Mouse (Mus musculus) cortical plate, adult 2 months (tissue): Measurements from ENCODE around the gene Ranbp3.

Source experiments
- CTCF ChIP-seq: fragments of 200-500 bp; IDR thresholded peaks from 2 replicates; pipeline ENCODE4 v1.5.1; 2011; ENCODE audit warnings: mild to moderate bottlenecking, control low read depth, low read length; ENCODE audit not compliant: insufficient read depth; ENCODE audit errors: extremely low read depth
- POLR2A ChIP-seq: fragments of 200-500 bp; IDR thresholded peaks from 2 replicates; pipeline ENCODE4 v1.6.1; 2011; ENCODE audit warnings: mild to moderate bottlenecking, low read length, control low read depth; ENCODE audit not compliant: insufficient read depth; ENCODE audit errors: extremely low read depth

DNA sequence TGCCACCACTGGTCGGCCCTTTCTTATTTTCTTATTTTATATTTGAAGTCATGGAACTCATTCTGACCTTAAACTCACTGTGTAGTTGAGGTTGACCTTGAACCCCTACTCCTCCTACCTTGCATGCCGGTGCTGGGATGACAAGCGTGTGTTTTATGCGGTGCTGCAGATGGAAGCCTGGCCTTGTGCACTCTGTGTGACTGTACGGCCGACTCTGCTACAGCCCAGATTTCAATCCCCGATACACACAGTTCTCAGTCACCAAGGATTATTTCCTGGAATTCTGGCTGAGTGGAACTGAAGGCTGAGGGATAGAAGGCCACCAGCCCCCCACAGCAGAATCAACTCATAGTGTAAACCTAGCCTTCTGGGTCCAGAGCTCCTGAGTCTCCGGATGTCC, 3.3 kb upstream of the Ranbp3 start:
- no peak for TF ChIP-seq POLR2A
- no peak for TF ChIP-seq CTCF
